Mouse (Mus musculus) ES-E14 (cell line): ENCODE measurements around the gene Wdr46. TPM values are rescaled to one million over a fixed set of nuclear protein-coding genes. Genes with fewer than 3 reads are reported as not detected.

Experiments used
- DNase-seq: peaks from one replicate; pipeline ENCODE4 v3.0.0-alpha.2; 2013; ENCODE audit warnings: low read depth, low spot score
- H3K27ac ChIP-seq: 2 replicates; pipeline ENCODE4 v1.5.1; 2012; ENCODE audit warnings: low read depth, mild to moderate bottlenecking, low read length, moderate library complexity, mixed read lengths; ENCODE audit not compliant: poor library complexity, insufficient read depth, severe bottlenecking
- H3K36me3 ChIP-seq: 2 replicates; pipeline ENCODE4 v1.6.1; 2012; ENCODE audit warnings: mild to moderate bottlenecking, low read length, moderate library complexity, mixed read lengths; ENCODE audit not compliant: control insufficient read depth, poor library complexity, insufficient read depth, severe bottlenecking
- H3K4me1 ChIP-seq, 2 experiments: fragments of 150-350 bp in 1 of 2; sonication (generic) in 1 of 2; 2 replicates each; pipeline ENCODE4 v1.6.1; 2012; ENCODE audit warnings: low read length in 2 of 2, mild to moderate bottlenecking in 1 of 2, mixed read lengths in 1 of 2; ENCODE audit not compliant: control insufficient read depth in 2 of 2, insufficient read depth in 2 of 2, poor library complexity in 1 of 2
- H3K4me3 ChIP-seq, 2 experiments: fragments of 150-350 bp in 1 of 2; sonication (generic) in 1 of 2; 2 replicates each; pipeline ENCODE4 v1.5.1; 2012; ENCODE audit warnings: low read length in 2 of 2, low read depth in 1 of 2, mild to moderate bottlenecking in 1 of 2, mixed read lengths in 1 of 2; ENCODE audit not compliant: insufficient read depth in 1 of 2, poor library complexity in 1 of 2, severe bottlenecking in 1 of 2
- H3K9ac ChIP-seq: 2 replicates; pipeline ENCODE4 v1.6.1; 2012; ENCODE audit warnings: low read depth, mild to moderate bottlenecking, low read length, mixed read lengths; ENCODE audit not compliant: poor library complexity, insufficient read depth, severe bottlenecking
- H3K9me3 ChIP-seq: fragments of 150-350 bp; sonication (generic); 2 replicates; pipeline ENCODE4 v1.6.1; 2012; ENCODE audit warnings: low read depth, mild to moderate bottlenecking, low read length; ENCODE audit not compliant: control insufficient read depth, insufficient read depth
- CHD2 ChIP-seq: IDR thresholded peaks from 2 replicates; pipeline ENCODE4 v1.6.1; 2014; ENCODE audit warnings: mild to moderate bottlenecking, low read depth, low read length, inconsistent platforms
- HCFC1 ChIP-seq: IDR thresholded peaks from 2 replicates; pipeline ENCODE4 v1.6.1; 2012; ENCODE audit warnings: low read length, inconsistent platforms, borderline replicate concordance; ENCODE audit not compliant: insufficient read depth
- MAFK ChIP-seq: IDR thresholded peaks from 2 replicates; pipeline ENCODE4 v1.6.1; 2014; ENCODE audit warnings: mild to moderate bottlenecking, low read depth, low read length, inconsistent platforms; ENCODE audit not compliant: insufficient read depth
- ZC3H11A ChIP-seq: IDR thresholded peaks from 2 replicates; pipeline ENCODE4 v1.6.1; 2012; ENCODE audit warnings: low read depth, mild to moderate bottlenecking, inconsistent platforms, low read length, borderline replicate concordance
- ZNF384 ChIP-seq: IDR thresholded peaks from 2 replicates; pipeline ENCODE4 v1.6.1; 2012; ENCODE audit warnings: low read depth, low read length, inconsistent platforms
- in situ Hi-C, 2 experiments: fragments of 600-800 bp; cut with MboI; formaldehyde crosslinking; loops; one replicate each; pipeline ENCODE4 v1.15.1; 2025; ENCODE audit warnings: low sequenced_read_pairs in 2 of 2, inconsistent platforms in 1 of 2; ENCODE audit not compliant: unreplicated experiment in 2 of 2
- total RNA-seq: library from RNA; depleted of rRNA; stranded (reverse); fragments of 300-350 nt; gene quantifications from 2 replicates; pipeline ENCODE4 v1.2.3, GENCODE M21; 2012

Gene Wdr46
- total RNA-seq, 1 experiment, result 78.2 TPM

GRCm38 (mm10) chr17:33953961-33954565, 13.6 kb downstream of the Wdr46 start:
- H3K36me3 ChIP-seq, result peaks cover 44% of the 10 kb centered on the region
- peak overlapping the region; percentile 91 for H3K27ac ChIP-seq
- TF ChIP-seq ZNF384 (no peak), ZC3H11A (no peak), MAFK (no peak)
- H3K9ac ChIP-seq, result peak overlapping the region; percentile 98
- in situ Hi-C loops, result no loop called here
- H3K4me3 ChIP-seq, result peak overlapping the region; percentile 90 to 96
- DNase-seq, result no peak
- no peaks in the 10 kb centered on the region for H3K9me3 ChIP-seq
- H3K4me1 ChIP-seq, result peaks cover 0 to 4% of the 10 kb centered on the region in 2 experiments; a peak in 1 of 4 replicates

DNA sequence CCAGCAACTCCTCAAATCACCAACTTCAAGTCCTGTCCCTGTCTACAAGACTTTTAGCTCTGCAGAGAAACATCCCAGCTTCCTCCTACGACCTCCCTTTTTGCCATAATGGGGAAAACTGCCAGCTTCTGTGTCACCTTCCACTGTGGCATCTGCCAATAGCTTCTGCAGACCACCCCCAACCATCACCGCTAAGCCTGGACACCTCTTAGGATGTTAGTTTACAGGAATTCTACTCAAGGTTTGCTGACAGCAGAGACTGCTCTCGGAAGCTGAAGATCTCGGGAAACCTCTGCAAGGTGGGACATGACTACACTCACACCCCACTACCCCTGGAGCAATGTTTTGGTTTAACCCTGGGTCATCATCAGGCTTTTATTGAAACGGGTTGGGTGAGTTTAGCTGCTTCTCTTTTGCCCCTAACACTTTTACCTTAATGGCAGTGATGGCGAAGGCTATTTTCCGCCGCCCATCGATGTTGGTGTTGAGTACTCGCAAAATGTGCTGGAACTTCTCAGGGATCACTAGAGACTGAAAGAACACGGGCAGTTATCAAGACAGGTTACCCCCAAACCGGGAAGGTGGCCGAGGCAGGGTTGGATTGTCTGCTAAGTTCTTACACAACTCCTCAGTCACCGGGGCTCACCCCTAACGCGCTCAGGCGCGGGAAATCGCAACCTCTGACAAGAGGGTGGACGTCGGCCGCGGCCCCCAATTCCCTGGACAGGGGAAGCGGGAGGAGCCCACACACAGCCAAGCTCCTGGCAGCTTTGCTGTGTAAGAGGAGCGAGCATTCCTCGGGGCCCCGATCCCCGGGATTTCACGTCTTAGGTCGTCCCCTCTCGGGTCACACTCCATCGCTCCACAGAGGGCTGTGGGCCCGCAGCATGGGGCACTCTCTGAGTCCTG, 14.4 kb downstream of the Wdr46 start:
- Histone ChIP-seq H3K36me3 (peaks cover 42% of the 10 kb centered on the region), H3K4me3 (peak overlapping the region; percentile 90 to 96), H3K4me1 (peaks cover 0 to 4% of the 10 kb centered on the region in 2 experiments; a peak in 1 of 4 replicates), H3K9ac (peak overlapping the region; percentile 98), H3K27ac (peak overlapping the region; percentile 91), H3K9me3 (no peaks in the 10 kb centered on the region)
- in situ Hi-C loops, result no loop called here
- TF ChIP-seq HCFC1 (no peak), CHD2 (no peak), ZNF384 (no peak), MAFK (no peak)
- DNase-seq, result no peak

GRCm38 (mm10) chr17:33955555-33956214, 15.2 kb downstream of the Wdr46 start, which contains the start of the genes Vps52 and Rps18:
Gene Vps52, plus strand, starts transcription at chr17:33955812.
Gene Rps18, minus strand, starts transcription at chr17:33956001.
- DNase-seq, result peak; percentile 96
- Histone ChIP-seq H3K36me3 (peaks cover 42% of the 10 kb centered on the region), H3K4me1 (peaks cover 0 to 1% of the 10 kb centered on the region in 2 experiments; a peak in 1 of 4 replicates), H3K4me3 (peak within 1 kb of the TSS; percentile 90 to 96), H3K27ac (peak within 1 kb of the TSS; percentile 91), H3K9ac (peak within 1 kb of the TSS; percentile 98), H3K9me3 (no peaks in the 10 kb centered on the region)
- no peak for TF ChIP-seq MAFK
- peak; percentile 90 for TF ChIP-seq HCFC1
- no peak for TF ChIP-seq ZC3H11A
- peak; percentile 50; the same call in 1 of the 2 replicates for TF ChIP-seq CHD2
- in situ Hi-C loops, result no loop called here

GRCm38 (mm10) chr17:33956336-33956735, 15.9 kb downstream of the Wdr46 start:
- no peak for DNase-seq
- Histone ChIP-seq H3K27ac (no peak overlapping the region), H3K36me3 (peaks cover 47% of the 10 kb centered on the region), H3K9ac (peak overlapping the region; percentile 95), H3K9me3 (no peaks in the 10 kb centered on the region), H3K4me3 (peak overlapping the region; percentile 90 to 91), H3K4me1 (peaks cover 0 to 1% of the 10 kb centered on the region in 2 experiments; a peak in 1 of 4 replicates)
- in situ Hi-C loops, result no loop called here
- TF ChIP-seq MAFK, result no peak
- no peak for TF ChIP-seq ZC3H11A
- no peak for TF ChIP-seq ZNF384
- TF ChIP-seq CHD2, result no peak
- no peak for TF ChIP-seq HCFC1
